Mouse (Mus musculus) small intestine, adult 2 months (tissue): ENCODE results near the gene Mob3a. TPM values are rescaled to one million over a fixed set of nuclear protein-coding genes. Genes with fewer than 3 reads are reported as not detected.

Experiments used
- H3K27ac ChIP-seq: fragments of 200-500 bp; 2 replicates; pipeline ENCODE4 v1.5.1; 2012; ENCODE audit warnings: low read depth, low read length, control low read depth, inconsistent platforms; ENCODE audit not compliant: insufficient read depth
- H3K27me3 ChIP-seq: fragments of 200-500 bp; 2 replicates; pipeline ENCODE4 v1.6.1; 2012; ENCODE audit warnings: mild to moderate bottlenecking, moderate library complexity, low read length, inconsistent platforms; ENCODE audit not compliant: control insufficient read depth, insufficient read depth
- H3K36me3 ChIP-seq: fragments of 200-500 bp; 2 replicates; pipeline ENCODE4 v1.6.1; 2012; ENCODE audit warnings: mild to moderate bottlenecking, low read length, control low read depth, inconsistent platforms; ENCODE audit not compliant: control insufficient read depth, insufficient read depth
- H3K4me1 ChIP-seq: fragments of 200-500 bp; 2 replicates; pipeline ENCODE4 v1.6.1; 2012; ENCODE audit warnings: low read length, inconsistent platforms, mixed read lengths; ENCODE audit not compliant: control insufficient read depth, insufficient read depth, insufficient read length
- H3K4me3 ChIP-seq: fragments of 200-500 bp; 2 replicates; pipeline ENCODE4 v1.5.1; 2012; ENCODE audit warnings: low read depth, mild to moderate bottlenecking, control low read depth, inconsistent platforms, low read length, moderate library complexity
- CTCF ChIP-seq: fragments of 200-500 bp; IDR thresholded peaks from 2 replicates; pipeline ENCODE4 v1.5.1; 2012; ENCODE audit warnings: low read depth, mild to moderate bottlenecking, control low read depth, inconsistent platforms, low read length, moderate library complexity, mixed read lengths; ENCODE audit not compliant: insufficient replicate concordance, insufficient read length; ENCODE audit errors: extremely low read depth
- POLR2A ChIP-seq: fragments of 200-500 bp; IDR thresholded peaks from 2 replicates; pipeline ENCODE4 v1.6.1; 2012; ENCODE audit warnings: low read depth, mild to moderate bottlenecking, control low read depth, inconsistent platforms, low read length, moderate library complexity
- WGBS: fragments of 180-500 bp; shearing (Covaris S2); methylation state at CpG from one replicate; pipeline ENCODE4 v1.1.7; 2018; 5-methylcytosine and 5-hydroxymethylcytosine counted together
- polyA plus RNA-seq: library from polyadenylated mRNA; depleted of rRNA; stranded (reverse); fragments of >200 nt; gene quantifications from 2 replicates; pipeline ENCODE4 v1.2.3, GENCODE M21; 2012

The Mob3a gene
- polyA plus RNA-seq, 1 experiment = 40.0 TPM

DNA sequence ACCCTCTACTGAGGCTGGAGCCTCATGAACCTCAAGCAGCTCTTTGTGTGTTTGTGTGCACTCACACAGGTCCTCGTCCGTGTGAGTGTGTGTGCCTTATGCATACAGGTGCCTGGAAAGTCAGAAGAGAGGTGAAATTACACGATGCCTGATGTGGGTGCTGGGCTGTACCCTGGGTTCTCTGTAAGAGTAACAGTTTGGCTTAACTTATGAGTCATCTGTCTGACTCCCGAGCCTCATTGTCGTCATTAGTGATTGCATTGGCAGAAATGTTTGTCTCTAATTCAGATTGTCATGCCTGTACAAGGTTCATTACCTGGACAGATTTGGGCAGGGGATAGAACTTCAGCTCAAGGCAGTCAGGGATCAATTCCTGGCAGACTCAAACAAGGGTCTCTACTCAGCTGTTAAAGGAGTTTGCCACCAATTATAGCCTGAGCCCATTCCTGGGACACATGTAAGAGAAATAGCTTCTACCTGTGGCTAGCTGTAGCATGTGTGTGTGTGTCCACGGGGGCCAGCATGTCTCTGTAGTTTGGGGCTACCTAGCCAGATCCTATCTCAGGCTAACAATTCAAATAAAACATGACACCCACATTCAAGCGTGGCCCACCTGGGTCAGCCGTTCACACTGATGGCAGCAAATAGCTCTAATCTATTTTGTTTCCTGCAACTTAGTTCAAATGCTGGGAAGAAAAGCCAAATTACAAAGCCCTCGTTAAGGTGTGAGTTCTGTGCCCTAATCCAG lies 24.5 kb downstream of the Mob3a start:
- peak overlapping the region; percentile 98 for H3K27ac ChIP-seq
- peaks cover 52% of the 10 kb centered on the region for H3K4me1 ChIP-seq
- peak overlapping the region; percentile 68 for H3K4me3 ChIP-seq
- no peaks in the 10 kb centered on the region; the same call in 1 of the 2 replicates for H3K36me3 ChIP-seq
- no peak for TF ChIP-seq CTCF
- no peak for TF ChIP-seq POLR2A
- WGBS = 6% methylated on average over 9 of the region's 9 CpGs
- H3K27me3 ChIP-seq = no peaks in the 10 kb centered on the region

DNA sequence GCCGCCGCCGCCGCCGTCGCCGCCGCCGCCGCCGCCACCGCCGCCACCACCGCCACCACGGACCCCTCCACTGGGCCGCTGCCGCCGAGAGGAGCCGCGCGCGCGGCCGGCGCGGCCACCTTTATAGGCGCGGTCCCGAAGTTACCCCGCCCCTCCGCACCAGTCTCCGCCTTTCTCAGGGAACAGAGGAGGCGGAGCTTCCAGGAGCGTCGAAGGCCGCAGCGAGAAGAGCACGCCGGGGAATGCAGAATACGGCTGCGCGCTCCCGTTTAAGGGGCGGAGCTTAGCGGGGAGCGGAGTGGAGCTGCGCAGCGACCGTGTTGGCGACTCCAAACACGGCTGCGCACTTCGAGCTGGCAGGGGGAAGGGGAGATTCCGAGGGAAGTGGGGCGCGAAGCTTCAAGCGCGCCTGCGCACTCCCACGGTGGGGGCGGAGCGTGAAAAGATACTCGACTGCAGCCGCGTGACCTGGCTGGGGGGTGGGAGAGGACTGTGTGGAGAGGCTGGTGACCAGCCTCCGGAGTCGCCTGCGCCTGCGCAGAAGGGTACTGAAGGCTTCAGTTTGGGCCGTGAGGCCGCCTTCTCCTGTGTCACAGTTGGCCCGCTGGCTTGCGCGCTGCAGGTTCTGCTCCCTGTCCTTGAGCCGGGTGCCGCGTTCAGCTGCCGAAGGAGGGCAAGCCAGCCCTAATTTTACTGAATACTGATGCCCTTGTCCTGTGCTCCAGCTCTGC lies 25.4 kb downstream of the Mob3a start:
- Histone ChIP-seq H3K27me3 (no peaks in the 10 kb centered on the region), H3K36me3 (peaks cover 6% of the 10 kb centered on the region; the same call in 1 of the 2 replicates), H3K4me1 (peaks cover 56% of the 10 kb centered on the region), H3K27ac (peak overlapping the region; percentile 98), H3K4me3 (peak overlapping the region; percentile 85)
- WGBS = under 1% methylated on average over 55 of the region's 78 CpGs
- TF ChIP-seq CTCF (no peak), POLR2A (peak; percentile 99)

DNA sequence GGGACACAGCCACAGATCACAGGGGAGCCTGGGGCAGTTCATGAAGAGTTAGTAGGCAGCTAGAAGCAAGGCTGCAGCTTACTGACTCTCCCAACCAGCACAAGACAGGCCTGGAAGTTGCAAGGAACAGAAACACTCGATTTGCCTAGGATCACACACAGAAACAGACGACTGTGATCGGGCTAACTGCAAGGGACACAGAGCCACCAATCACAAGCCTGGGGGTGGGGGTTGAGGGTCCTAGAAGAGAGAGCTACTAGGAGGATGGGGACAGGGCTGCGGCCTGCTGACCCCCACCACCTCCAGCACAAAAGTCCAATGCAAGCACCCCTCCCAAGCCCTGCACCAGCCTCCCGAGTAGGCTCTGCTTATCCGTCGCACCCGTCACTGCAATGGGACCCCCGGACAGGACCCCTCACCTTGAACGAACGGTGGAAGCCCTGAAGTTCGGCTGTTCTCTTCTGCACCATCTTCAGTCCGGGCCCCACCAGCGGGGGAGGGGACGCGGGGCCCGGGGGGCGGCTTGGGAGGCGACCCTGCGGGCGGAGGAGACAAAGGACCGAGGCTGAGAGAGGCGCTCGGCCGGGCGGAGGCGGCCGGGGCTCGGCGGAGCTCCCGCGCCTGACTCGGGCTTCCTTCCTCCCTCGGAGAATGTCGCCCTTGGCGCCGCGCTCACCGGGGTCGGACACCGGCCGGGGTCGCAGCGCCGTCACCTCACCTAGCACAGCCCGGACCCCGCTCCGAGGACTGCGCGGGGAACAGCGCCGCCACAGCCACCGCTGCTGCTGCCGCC lies 26.2 kb downstream of the Mob3a start:
- Histone ChIP-seq H3K36me3 (peaks cover 13% of the 10 kb centered on the region), H3K4me1 (peaks cover 56% of the 10 kb centered on the region), H3K27me3 (no peaks in the 10 kb centered on the region), H3K4me3 (peak overlapping the region; percentile 85), H3K27ac (peak overlapping the region; percentile 36)
- no peak for TF ChIP-seq CTCF
- WGBS = 1% methylated on average over 41 of the region's 54 CpGs

DNA sequence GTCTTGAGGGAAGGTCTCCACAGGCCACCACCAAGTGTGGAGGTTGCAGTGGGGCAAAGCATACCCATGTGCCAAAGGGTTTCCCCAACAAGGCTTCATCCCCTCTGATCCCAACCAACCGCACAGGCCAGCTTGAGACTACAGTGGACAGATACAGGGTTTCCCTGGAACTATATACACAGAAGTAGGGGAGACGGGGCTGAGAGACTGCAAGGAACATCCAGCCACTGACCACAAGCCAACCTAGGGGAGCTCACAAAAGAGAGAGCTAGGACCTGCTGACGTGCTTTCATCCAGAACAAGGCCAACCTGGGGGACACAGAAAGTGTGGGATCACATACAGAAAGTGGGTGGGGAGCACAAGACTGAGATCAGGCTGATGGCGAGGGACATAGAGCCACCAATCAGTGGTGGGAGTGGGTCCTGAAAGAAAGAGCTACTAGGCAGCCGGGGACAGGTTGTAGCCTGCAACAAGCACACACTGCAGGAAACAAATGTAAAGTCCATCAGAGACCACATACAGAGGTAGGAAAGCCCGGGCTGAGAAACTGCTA lies 26.8 kb downstream of the Mob3a start:
- TF ChIP-seq CTCF = no peak
- no peak for TF ChIP-seq POLR2A
- no peaks in the 10 kb centered on the region for H3K27me3 ChIP-seq
- WGBS = 2% methylated on average over 6 of the region's 6 CpGs
- H3K4me1 ChIP-seq = peaks cover 59% of the 10 kb centered on the region
- H3K27ac ChIP-seq = peak overlapping the region; percentile 36
- H3K4me3 ChIP-seq = peak overlapping the region; percentile 85
- H3K36me3 ChIP-seq = peaks cover 19% of the 10 kb centered on the region

DNA sequence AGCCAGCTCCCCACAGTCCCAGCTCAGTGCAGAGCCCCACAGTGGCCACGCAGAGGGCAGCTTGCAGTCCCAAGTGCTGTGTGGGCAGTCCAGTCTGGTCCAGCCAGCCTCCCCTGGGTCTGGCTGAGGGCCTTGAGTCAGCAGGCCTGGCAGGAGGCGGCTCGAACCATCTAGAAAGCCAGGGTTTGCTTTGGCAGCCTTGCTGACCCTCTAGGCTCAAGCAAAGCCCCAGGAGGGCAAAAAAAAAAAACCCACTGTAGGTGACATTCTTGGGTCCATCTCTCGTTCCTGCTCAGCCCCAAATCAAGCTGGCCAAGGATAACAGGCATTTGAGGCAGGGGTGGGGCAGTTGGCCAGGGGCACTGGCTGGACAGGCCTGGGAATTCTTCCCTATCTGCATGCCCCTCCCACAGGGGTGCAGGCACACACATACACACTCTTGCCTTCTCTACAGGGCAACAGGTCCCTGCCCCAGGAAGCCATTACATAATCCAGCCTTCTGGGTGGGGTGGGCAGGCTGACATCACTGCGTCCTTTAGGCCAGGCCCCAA lies 27.5 kb downstream of the Mob3a start:
- Histone ChIP-seq H3K27me3 (no peaks in the 10 kb centered on the region), H3K4me1 (peaks cover 61% of the 10 kb centered on the region), H3K36me3 (peaks cover 26% of the 10 kb centered on the region), H3K4me3 (peak overlapping the region; percentile 85), H3K27ac (peak overlapping the region; percentile 36)
- TF ChIP-seq POLR2A (no peak), CTCF (no peak)
- 9% methylated on average over 5 of the region's 5 CpGs for WGBS

DNA sequence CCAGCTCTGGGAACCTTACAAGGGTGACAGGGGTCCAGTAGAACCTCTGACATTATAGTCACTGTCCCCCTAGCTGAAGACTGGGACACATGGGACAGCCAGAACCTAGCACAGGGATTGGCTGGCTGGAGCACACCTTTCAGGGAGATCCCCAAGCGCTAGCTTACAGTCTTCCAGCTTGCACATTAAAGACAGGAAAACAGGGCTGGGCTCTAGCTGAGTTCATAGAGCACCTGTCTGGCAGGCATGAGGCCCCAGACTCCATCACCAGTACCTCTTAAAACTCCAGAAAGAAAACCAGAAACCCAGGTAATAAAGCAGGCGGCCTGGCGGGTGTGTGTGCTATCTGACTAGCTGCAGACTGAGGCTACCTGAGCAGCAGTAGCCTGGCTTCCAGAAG lies 28.1 kb downstream of the Mob3a start:
- H3K27ac ChIP-seq = no peak overlapping the region
- WGBS = 43% methylated on average over 3 of the region's 3 CpGs
- peaks cover 32% of the 10 kb centered on the region for H3K36me3 ChIP-seq
- peaks cover 62% of the 10 kb centered on the region for H3K4me1 ChIP-seq
- TF ChIP-seq CTCF (no peak), POLR2A (no peak)
- H3K27me3 ChIP-seq = no peaks in the 10 kb centered on the region
- peak overlapping the region; percentile 85 for H3K4me3 ChIP-seq
